Mouse (Mus musculus): ENCODE results near the gene Tgm7. TPM values are rescaled to one million over a fixed set of nuclear protein-coding genes. Genes with fewer than 3 reads are reported as not detected.
A peak's percentile ranks its signal among the peaks of the same experiment; 100 is the strongest.

Gene Tgm7
- polyA plus RNA-seq (2014; fragmentation: Nextera tagmentation; extraction: Ambion mirVana), result not detected in 2 replicates

DNA sequence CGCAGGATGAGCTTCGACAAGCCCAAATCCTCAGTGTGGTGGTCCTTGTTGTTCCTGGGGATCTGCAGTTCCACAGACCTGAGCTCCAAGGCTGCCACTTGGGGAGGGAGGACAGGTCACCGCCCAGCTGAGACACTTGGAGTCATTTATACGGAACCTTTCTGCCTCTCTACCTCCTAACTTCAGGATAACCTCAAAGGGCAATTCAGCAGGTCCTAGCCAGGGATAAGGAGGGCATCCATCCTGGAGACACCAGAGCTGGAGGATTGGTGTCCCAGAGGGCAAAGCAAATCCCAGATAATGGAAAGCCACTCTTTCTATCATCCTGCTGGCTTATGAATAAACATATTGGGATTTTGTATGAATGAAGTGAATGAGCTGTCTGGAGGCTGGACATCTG is at the start of gene Tgm7:
Gene Tgm7, minus strand, starts transcription at position 101 of the 400 bp plus-strand sequence.
- Histone ChIP-seq H3K4me1 (ENCODE audit: control insufficient read depth, insufficient read depth, low read length) (no peaks in the 10 kb centered on the region), H3K27me3 (ENCODE audit: control insufficient read depth, insufficient read depth, low read length) (no peaks in the 10 kb centered on the region), H3K4me3 (ENCODE audit: low read depth, low read length) (no peak within 1 kb of the TSS), H3K27ac (replicated peaks; ENCODE audit: low read depth, low read length) (no peak within 1 kb of the TSS), H3K9me3 (replicated peaks; ENCODE audit: control insufficient read depth, low read length) (no peaks in the 10 kb centered on the region), H3K9ac (replicated peaks; ENCODE audit: low read length) (no peak within 1 kb of the TSS), H3K4me2 (ENCODE audit: low read depth, low read length) (no peak within 1 kb of the TSS), H3K36me3 (replicated peaks; ENCODE audit: control insufficient read depth, insufficient read depth, low read depth, low read length) (no peaks in the 10 kb centered on the region)
- ATAC-seq (replicated peaks; ENCODE audit: insufficient number of reproducible peaks, low FRiP score, low TSS enrichment, low read depth), result no peak
- 86% methylated on average over 4 of the region's 4 CpGs for WGBS
- no peak for DNase-seq (ENCODE audit: low spot score)

DNA sequence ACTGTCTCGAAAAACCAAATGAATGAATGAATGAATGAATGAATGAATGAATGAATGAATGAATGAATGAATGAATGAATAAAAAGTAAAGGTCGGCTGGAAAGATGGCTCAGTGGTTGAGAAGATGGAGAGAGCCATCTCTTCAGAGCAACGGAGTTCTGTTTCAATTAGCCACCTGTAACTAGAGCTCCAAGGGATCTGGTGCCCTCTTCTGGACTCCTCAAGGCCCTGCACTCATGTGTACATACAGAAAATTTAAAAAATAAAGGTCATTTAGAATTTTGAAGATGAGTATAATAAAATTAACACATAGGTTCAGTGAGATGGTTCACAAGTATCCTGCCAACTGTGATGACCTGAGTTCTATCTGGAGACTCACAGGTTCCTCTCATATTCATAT is 43.5 kb upstream of the Tgm7 start:
- Histone ChIP-seq H3K27me3 (ENCODE audit: control insufficient read depth, insufficient read depth, low read length) (no peaks in the 10 kb centered on the region), H3K9me3 (replicated peaks; ENCODE audit: control insufficient read depth, low read length) (no peaks in the 10 kb centered on the region), H3K4me2 (ENCODE audit: low read depth, low read length) (no peak overlapping the region), H3K4me3 (ENCODE audit: low read depth, low read length) (no peak overlapping the region), H3K27ac (replicated peaks; ENCODE audit: low read depth, low read length) (no peak overlapping the region), H3K9ac (replicated peaks; ENCODE audit: low read length) (no peak overlapping the region), H3K36me3 (replicated peaks; ENCODE audit: control insufficient read depth, insufficient read depth, low read depth, low read length) (no peaks in the 10 kb centered on the region), H3K4me1 (ENCODE audit: control insufficient read depth, insufficient read depth, low read length) (no peaks in the 10 kb centered on the region)
- ATAC-seq (replicated peaks; ENCODE audit: insufficient number of reproducible peaks, low FRiP score, low TSS enrichment, low read depth) (no peak), DNase-seq (ENCODE audit: low spot score) (no peak)
- WGBS, result 87% methylated on average over 3 of the region's 3 CpGs

DNA sequence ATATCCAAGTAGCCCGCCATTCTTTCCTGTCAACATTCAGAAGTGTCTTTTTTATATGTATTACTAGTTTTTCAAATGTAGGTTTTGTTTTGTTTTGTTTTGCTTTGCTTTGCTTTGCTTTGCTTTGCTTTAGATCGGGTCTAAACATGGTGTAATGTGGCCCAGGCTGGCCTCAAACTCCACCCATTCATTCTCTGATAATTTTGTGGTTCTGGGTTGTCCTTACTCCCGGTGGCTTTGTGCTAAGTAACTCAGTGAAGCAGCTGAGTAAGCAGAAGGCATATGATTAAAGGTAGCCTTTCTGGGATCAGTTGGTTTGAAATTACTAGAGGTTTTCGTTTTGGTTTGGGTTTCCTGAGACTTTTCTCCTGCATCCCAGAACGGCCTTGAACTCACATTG is 40.1 kb upstream of the Tgm7 start:
- H3K36me3 ChIP-seq (replicated peaks; ENCODE audit: control insufficient read depth, insufficient read depth, low read depth, low read length), result no peaks in the 10 kb centered on the region
- H3K4me1 ChIP-seq (ENCODE audit: control insufficient read depth, insufficient read depth, low read length), result no peaks in the 10 kb centered on the region

DNA sequence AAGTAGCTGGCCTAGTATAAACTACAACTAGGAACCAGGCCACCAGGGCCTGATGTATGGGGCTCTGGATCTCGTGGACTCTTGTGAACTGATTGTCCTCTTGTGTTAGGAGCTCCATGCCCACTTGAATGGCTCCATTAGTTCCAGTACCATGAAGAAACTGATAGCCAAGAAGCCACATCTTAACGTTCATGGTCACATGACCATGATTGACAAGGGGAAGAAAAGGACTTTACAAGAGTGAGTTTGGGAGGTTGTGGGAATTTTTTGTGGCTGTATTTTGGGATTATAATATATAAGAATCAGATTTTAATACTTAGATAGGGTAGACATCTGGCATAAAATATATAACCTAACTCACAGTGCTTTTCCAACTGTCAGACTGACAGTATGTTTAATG is 32.8 kb upstream of the Tgm7 start:
- no peaks in the 10 kb centered on the region; the same call in 1 of the 2 replicates for H3K9me3 ChIP-seq (replicated peaks; ENCODE audit: control insufficient read depth, low read length)
- no peak overlapping the region for H3K4me2 ChIP-seq (ENCODE audit: low read depth, low read length)
- H3K36me3 ChIP-seq (replicated peaks; ENCODE audit: control insufficient read depth, insufficient read depth, low read depth, low read length), result peaks cover 7% of the 10 kb centered on the region
- H3K4me1 ChIP-seq (ENCODE audit: control insufficient read depth, insufficient read depth, low read length), result peaks cover 3% of the 10 kb centered on the region
- DNase-seq (ENCODE audit: low spot score) (no peak), ATAC-seq (replicated peaks; ENCODE audit: insufficient number of reproducible peaks, low FRiP score, low TSS enrichment, low read depth) (no peak)
- no peak overlapping the region for H3K27ac ChIP-seq (replicated peaks; ENCODE audit: low read depth, low read length)
- H3K4me3 ChIP-seq (ENCODE audit: low read depth, low read length), result no peak overlapping the region
- 75% methylated on average over 2 of the region's 2 CpGs for WGBS
- no peaks in the 10 kb centered on the region for H3K27me3 ChIP-seq (ENCODE audit: control insufficient read depth, insufficient read depth, low read length)
- H3K9ac ChIP-seq (replicated peaks; ENCODE audit: low read length), result no peak overlapping the region

More for the DNA sequence above, 40.1 kb upstream of the Tgm7 start:
- ATAC-seq (replicated peaks; ENCODE audit: insufficient number of reproducible peaks, low FRiP score, low TSS enrichment, low read depth), result no peak
- Histone ChIP-seq H3K9me3 (replicated peaks; ENCODE audit: control insufficient read depth, low read length) (no peaks in the 10 kb centered on the region), H3K4me3 (ENCODE audit: low read depth, low read length) (no peak overlapping the region), H3K9ac (replicated peaks; ENCODE audit: low read length) (no peak overlapping the region), H3K27me3 (ENCODE audit: control insufficient read depth, insufficient read depth, low read length) (no peaks in the 10 kb centered on the region), H3K4me2 (ENCODE audit: low read depth, low read length) (no peak overlapping the region), H3K27ac (replicated peaks; ENCODE audit: low read depth, low read length) (no peak overlapping the region)
- DNase-seq (ENCODE audit: low spot score), result no peak
- WGBS, result 78% methylated on average over 5 of the region's 5 CpGs

DNA sequence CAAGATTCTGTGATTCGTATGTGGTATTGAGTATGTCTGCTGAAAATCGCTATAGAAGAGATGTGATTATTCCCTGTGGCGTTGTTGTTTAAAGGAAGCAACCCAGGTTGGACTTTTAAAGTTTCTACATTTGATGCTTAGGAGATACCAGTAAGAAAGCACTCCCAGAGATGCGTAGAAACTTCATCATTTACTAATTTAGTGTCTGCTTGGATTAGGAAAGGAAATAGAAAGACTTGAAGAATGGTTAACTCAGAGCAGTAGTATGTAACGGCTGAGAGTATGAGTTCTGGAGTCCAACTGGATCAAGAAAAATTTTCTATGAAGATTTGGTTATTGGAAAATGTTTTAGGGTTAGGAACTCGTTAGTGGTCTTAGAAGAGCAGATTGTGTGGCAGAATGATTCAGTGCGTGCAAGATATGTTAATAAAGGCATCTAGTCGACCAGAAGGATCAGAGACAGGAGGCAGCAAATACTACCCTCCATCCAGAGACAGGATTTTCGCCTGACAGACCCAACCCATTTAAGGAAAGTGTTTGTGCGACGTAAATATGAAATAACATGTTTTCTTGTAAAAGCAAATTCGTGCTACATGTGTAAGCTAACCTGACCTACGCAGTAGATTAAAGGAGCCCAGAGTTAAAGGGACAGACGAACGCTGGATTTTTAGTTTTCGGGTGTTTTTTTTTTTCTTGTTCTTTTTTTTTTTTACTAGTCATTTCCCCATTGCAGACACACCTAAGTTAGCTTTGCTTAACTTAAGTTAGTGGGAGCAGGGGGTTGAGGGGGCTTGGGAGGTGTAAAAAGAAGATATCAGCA is 31.8 kb upstream of the Tgm7 start:
- DNase-seq (ENCODE audit: low spot score) (no peak), ATAC-seq (replicated peaks; ENCODE audit: insufficient number of reproducible peaks, low FRiP score, low TSS enrichment, low read depth) (no peak)
- Histone ChIP-seq H3K9ac (replicated peaks; ENCODE audit: low read length) (peak overlapping the region; percentile 91), H3K27me3 (ENCODE audit: control insufficient read depth, insufficient read depth, low read length) (no peaks in the 10 kb centered on the region), H3K4me2 (ENCODE audit: low read depth, low read length) (peak overlapping the region; percentile 89), H3K4me3 (ENCODE audit: low read depth, low read length) (peak overlapping the region; percentile 56), H3K36me3 (replicated peaks; ENCODE audit: control insufficient read depth, insufficient read depth, low read depth, low read length) (peaks cover 7% of the 10 kb centered on the region), H3K4me1 (ENCODE audit: control insufficient read depth, insufficient read depth, low read length) (peaks cover 3% of the 10 kb centered on the region), H3K27ac (replicated peaks; ENCODE audit: low read depth, low read length) (peak overlapping the region; percentile 97; the same call in 1 of the 2 replicates), H3K9me3 (replicated peaks; ENCODE audit: control insufficient read depth, low read length) (no peaks in the 10 kb centered on the region; the same call in 1 of the 2 replicates)
- WGBS, result 78% methylated on average over 16 of the region's 16 CpGs

DNA sequence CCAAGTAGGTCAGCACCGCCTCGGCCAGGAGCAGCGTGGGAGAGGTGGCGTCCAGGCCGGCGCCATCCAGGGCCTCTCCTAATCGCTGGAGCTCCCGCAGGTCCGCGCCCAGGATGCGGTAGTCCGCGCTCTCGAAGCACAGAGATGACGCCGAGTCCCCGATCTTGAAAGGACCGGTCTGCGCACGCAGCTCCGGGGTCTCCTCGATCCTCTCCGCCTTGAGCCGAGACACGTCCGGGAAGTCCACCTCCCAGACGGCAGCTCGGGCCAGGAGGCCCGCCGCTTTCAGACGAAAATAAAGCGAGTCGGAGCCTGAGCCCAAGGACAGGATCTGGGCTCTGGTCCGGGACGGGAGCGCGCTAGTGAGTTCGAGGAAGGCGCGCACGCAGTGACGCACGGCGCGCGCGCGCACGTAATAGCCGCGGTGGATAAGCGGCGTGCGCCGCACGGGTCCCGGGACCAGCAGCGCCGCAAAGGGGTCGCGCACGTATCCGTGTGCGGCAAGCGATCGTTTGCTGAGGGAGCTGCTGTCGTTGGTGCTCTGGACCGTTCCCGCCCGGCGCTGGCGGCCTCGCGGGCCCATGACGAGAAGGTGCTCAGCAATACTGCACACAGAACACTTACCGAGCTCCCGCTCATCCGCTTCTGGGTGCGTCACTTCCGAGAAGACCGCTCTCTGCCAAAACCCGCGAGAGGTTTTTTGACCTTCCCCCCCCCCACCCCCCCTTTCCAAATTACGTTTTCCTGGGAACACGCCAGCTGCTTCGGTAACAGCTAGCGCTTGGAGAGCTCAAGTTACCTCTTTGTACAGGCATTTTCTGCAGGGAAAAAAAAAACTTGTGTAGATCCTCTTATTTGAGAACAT is 30.7 kb upstream of the Tgm7 start, which contains the start of the genes Adal and Lcmt2:
Gene Adal, plus strand, starts transcription at position 411 of the 865 bp plus-strand sequence.
Gene Lcmt2, minus strand, starts transcription at position 636 of the 865 bp plus-strand sequence.
- 1% methylated on average over 87 of the region's 87 CpGs for WGBS
- ATAC-seq (replicated peaks; ENCODE audit: insufficient number of reproducible peaks, low FRiP score, low TSS enrichment, low read depth), result peak; percentile 95

DNA sequence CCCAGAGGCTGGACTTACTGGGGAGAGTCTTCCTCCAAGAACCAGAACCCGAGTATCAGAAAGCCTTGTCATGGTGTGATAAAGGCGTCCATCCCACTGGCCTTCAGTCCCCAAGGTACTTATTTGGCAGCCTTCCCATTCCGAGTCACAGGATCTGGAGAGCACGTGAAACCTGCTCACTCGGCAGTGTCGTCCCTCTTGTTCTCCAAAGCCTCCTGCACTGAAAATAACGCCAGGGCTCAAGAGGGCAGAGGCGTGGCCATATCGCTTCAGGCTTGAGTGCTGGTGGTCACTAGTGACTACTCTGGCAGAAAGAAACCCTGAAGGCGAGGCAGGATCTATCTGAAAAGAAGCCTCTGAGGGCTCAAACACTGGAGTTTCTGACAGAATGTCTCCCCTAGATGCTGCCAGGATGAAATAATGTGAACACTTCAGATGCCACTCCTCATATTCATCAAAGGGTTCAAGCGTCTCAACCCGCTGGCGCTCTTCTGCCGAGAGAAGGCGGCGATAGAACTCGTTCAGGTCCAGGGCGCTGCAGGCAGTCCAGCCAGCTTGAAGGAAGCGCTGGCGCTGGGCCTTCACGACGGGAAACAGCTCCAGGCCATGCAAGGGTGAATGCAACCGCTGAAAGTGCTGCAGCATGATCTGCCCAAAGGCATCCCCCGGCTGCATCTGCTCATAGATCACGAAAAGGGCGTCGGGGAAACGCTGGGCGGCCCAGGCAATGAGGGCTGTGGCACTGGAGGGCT is 29.8 kb upstream of the Tgm7 start:
- ATAC-seq (replicated peaks; ENCODE audit: insufficient number of reproducible peaks, low FRiP score, low TSS enrichment, low read depth), result peak; percentile 22; the same call in 1 of the 2 replicates
- 56% methylated on average over 29 of the region's 29 CpGs for WGBS
- Histone ChIP-seq H3K9ac (replicated peaks; ENCODE audit: low read length) (peak overlapping the region; percentile 91), H3K4me3 (ENCODE audit: low read depth, low read length) (peak overlapping the region; percentile 56), H3K27me3 (ENCODE audit: control insufficient read depth, insufficient read depth, low read length) (no peaks in the 10 kb centered on the region), H3K27ac (replicated peaks; ENCODE audit: low read depth, low read length) (peak overlapping the region; percentile 97), H3K4me2 (ENCODE audit: low read depth, low read length) (peak overlapping the region; percentile 89), H3K4me1 (ENCODE audit: control insufficient read depth, insufficient read depth, low read length) (peaks cover 3% of the 10 kb centered on the region), H3K36me3 (replicated peaks; ENCODE audit: control insufficient read depth, insufficient read depth, low read depth, low read length) (peaks cover 7% of the 10 kb centered on the region), H3K9me3 (replicated peaks; ENCODE audit: control insufficient read depth, low read length) (no peaks in the 10 kb centered on the region; the same call in 1 of the 2 replicates)
- no peak for DNase-seq (ENCODE audit: low spot score)

More for the DNA sequence above, 30.7 kb upstream of the Tgm7 start, which contains the start of the genes Adal and Lcmt2:
- Histone ChIP-seq H3K9me3 (replicated peaks; ENCODE audit: control insufficient read depth, low read length) (no peaks in the 10 kb centered on the region; the same call in 1 of the 2 replicates), H3K36me3 (replicated peaks; ENCODE audit: control insufficient read depth, insufficient read depth, low read depth, low read length) (peaks cover 7% of the 10 kb centered on the region), H3K27ac (replicated peaks; ENCODE audit: low read depth, low read length) (peak within 1 kb of the TSS; percentile 97), H3K9ac (replicated peaks; ENCODE audit: low read length) (peak within 1 kb of the TSS; percentile 91), H3K4me1 (ENCODE audit: control insufficient read depth, insufficient read depth, low read length) (peaks cover 3% of the 10 kb centered on the region), H3K27me3 (ENCODE audit: control insufficient read depth, insufficient read depth, low read length) (no peaks in the 10 kb centered on the region), H3K4me2 (ENCODE audit: low read depth, low read length) (peak within 1 kb of the TSS; percentile 89), H3K4me3 (ENCODE audit: low read depth, low read length) (peak within 1 kb of the TSS; percentile 56)
- peak; percentile 93 for DNase-seq (ENCODE audit: low spot score)

Data from embryonic facial prominence, embryonic 11.5 days (tissue).